Mouse (Mus musculus) embryonic facial prominence, embryonic 11.5 days (tissue): ENCODE results near the gene Wfikkn1. TPM values are rescaled to one million over a fixed set of nuclear protein-coding genes. Genes with fewer than 3 reads are reported as not detected.

ENCODE experiments used
- ATAC-seq: fragments of 200-750 bp; cut with Nextera tagmentation; replicated peaks from 2 replicates; pipeline ENCODE4 v1.8.0; 2017; ENCODE audit warnings: low read depth; ENCODE audit not compliant: insufficient number of reproducible peaks, low FRiP score, low TSS enrichment
- DNase-seq: peaks from one replicate; pipeline ENCODE4 v3.0.0-alpha.2; 2015; ENCODE audit warnings: low spot score
- H3K27ac ChIP-seq: fragments of 300-500 bp; sonication (generic); replicated peaks from 2 replicates; pipeline ENCODE4 v1.5.1; 2014; ENCODE audit warnings: mild to moderate bottlenecking, low read depth, low read length, control low read depth
- H3K27me3 ChIP-seq: fragments of 300-500 bp; sonication (generic); 2 replicates; pipeline ENCODE4 v1.6.1; 2014; ENCODE audit warnings: mild to moderate bottlenecking, low read length, moderate library complexity, mixed read lengths; ENCODE audit not compliant: control insufficient read depth, insufficient read depth
- H3K36me3 ChIP-seq: fragments of 300-500 bp; sonication (generic); replicated peaks from 2 replicates; pipeline ENCODE4 v1.6.1; 2014; ENCODE audit warnings: low read depth, mild to moderate bottlenecking, low read length, moderate library complexity, mixed read lengths; ENCODE audit not compliant: control insufficient read depth, insufficient read depth
- H3K4me1 ChIP-seq: fragments of 300-500 bp; sonication (generic); 2 replicates; pipeline ENCODE4 v1.6.1; 2014; ENCODE audit warnings: low read length, mixed read lengths; ENCODE audit not compliant: control insufficient read depth, insufficient read depth
- H3K4me2 ChIP-seq: fragments of 300-500 bp; sonication (generic); 2 replicates; pipeline ENCODE4 v1.6.1; 2014; ENCODE audit warnings: low read depth, mild to moderate bottlenecking, control low read depth, low read length, moderate library complexity
- H3K4me3 ChIP-seq: fragments of 300-500 bp; sonication (generic); 2 replicates; pipeline ENCODE4 v1.5.1; 2014; ENCODE audit warnings: low read depth, low read length, control low read depth
- H3K9ac ChIP-seq: fragments of 300-500 bp; sonication (generic); replicated peaks from 2 replicates; pipeline ENCODE4 v1.6.1; 2014; ENCODE audit warnings: mild to moderate bottlenecking, control low read depth, low read length
- H3K9me3 ChIP-seq: fragments of 300-500 bp; sonication (generic); replicated peaks from 2 replicates; pipeline ENCODE4 v1.6.1; 2016; ENCODE audit warnings: mild to moderate bottlenecking, low read length, inconsistent platforms, mixed read lengths; ENCODE audit not compliant: control insufficient read depth
- WGBS: fragments of 180-500 bp; shearing (Covaris S2); extraction: QIAGEN DNeasy Blood & Tissue Kit; methylation state at CpG from one replicate; pipeline ENCODE4 v1.1.7; 2014; 5-methylcytosine and 5-hydroxymethylcytosine counted together
- polyA plus RNA-seq: library from polyadenylated mRNA; unstranded; fragments of >200 nt; fragmentation: Nextera tagmentation; extraction: Ambion mirVana; gene quantifications from 2 replicates; pipeline ENCODE4 v1.2.1, GENCODE M21; 2014

Gene Wfikkn1
- 0.63 and 0.87 TPM in 2 replicates for polyA plus RNA-seq

- Histone ChIP-seq H3K9ac (peak within 1 kb of the TSS; percentile 18; the same call in 1 of the 2 replicates), H3K36me3 (no peaks in the 10 kb centered on the region; the same call in none of the 2 replicates), H3K4me3 (no peak within 1 kb of the TSS), H3K27me3 (no peaks in the 10 kb centered on the region), H3K4me1 (peaks cover 19% of the 10 kb centered on the region), H3K27ac (peak within 1 kb of the TSS; percentile 56), H3K9me3 (no peaks in the 10 kb centered on the region), H3K4me2 (no peak within 1 kb of the TSS)
- no peak for ATAC-seq
- no peak for DNase-seq
- 14% methylated on average over 5 of the region's 5 CpGs for whole genome bisulfite sequencing
These were observed at the start of gene Wfikkn1 for GRCm38 (mm10) chr17:25880196-25880910. Wfikkn1 (minus strand) TSS chr17:25880858.

- no peak for ATAC-seq
- Histone ChIP-seq H3K27me3 (no peaks in the 10 kb centered on the region), H3K4me1 (no peaks in the 10 kb centered on the region), H3K27ac (no peak overlapping the region), H3K4me2 (no peak overlapping the region), H3K36me3 (peaks cover 5% of the 10 kb centered on the region), H3K9me3 (no peaks in the 10 kb centered on the region), H3K4me3 (no peak overlapping the region), H3K9ac (no peak overlapping the region)
- WGBS, result 74% methylated on average over 2 of the region's 2 CpGs
- DNase-seq, result no peak
These were observed 44.7 kb upstream of the Wfikkn1 start for GRCm38 (mm10) chr17:25925348-25925747.

DNA sequence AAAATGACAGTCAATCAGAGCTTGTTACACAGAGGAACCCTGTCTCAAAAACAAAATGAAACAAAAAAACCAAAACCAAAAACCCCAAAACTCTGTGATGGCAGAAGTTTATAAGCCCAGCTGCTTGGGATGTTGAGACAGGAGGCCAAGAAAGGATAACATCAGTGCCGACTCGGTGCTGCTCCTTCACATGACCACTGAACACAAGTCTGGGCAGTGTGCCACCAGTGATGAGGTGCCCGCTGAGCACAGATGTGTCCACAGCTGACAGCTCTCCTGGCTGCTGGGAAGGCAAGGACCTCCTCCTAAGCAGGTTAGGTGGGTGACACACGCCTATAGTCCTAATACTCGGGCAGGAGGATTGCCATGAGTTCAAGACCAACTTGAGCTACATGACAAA lies 41.5 kb upstream of the Wfikkn1 start:
- H3K27me3 ChIP-seq, result no peaks in the 10 kb centered on the region
- ATAC-seq (no peak), DNase-seq (no peak)
- H3K4me3 ChIP-seq, result no peak overlapping the region
- H3K9ac ChIP-seq, result no peak overlapping the region
- no peak overlapping the region for H3K4me2 ChIP-seq
- H3K9me3 ChIP-seq, result no peaks in the 10 kb centered on the region
- WGBS, result 89% methylated on average over 5 of the region's 5 CpGs
- H3K36me3 ChIP-seq, result no peaks in the 10 kb centered on the region; the same call in 1 of the 2 replicates
- H3K4me1 ChIP-seq, result peaks cover 4% of the 10 kb centered on the region
- no peak overlapping the region for H3K27ac ChIP-seq

DNA sequence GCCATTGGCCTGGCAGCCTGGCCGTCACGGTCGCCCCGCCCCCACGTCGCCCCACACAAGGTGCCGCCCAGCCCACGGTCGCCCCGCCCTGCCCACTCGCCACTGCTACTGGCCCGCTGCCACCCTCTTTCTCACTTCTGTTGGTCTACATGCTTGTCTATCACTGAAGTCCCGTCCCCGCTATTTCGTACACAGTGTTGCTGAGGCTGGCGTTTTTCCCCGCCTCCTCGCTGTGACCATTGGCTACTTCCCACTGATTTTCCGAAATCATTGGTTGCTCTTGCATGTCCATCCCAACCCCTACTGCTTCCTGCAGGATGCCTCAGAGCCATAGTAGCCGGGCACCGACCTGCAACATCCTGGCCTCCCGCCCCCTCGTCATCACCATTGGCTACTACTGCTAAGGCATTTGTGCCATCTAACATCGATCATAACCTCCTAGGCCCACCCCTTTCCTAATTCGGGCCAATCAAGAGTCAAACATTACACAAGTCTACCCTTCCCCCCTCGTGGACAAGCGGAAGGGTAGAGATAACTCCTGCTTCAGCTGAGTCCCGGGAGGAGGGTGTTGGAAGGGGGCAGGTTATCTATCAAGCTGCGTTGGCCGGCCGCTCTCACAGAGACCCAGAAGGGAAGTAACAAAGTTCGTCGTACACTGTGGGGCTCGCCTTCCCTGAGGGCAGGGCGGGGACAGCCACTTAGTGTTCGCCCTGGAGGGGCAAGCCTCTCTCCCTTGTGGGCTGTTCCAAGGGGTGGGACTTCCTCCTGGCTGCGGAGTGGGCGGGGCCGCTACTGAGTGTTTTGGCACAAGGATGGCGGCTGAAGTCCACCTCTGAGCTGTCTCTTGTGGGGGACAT lies 39.4 kb upstream of the Wfikkn1 start:
- DNase-seq, result peak; percentile 99
- Histone ChIP-seq H3K4me2 (peak overlapping the region; percentile 43), H3K4me3 (peak overlapping the region; percentile 99), H3K4me1 (peaks cover 4% of the 10 kb centered on the region), H3K9ac (peak overlapping the region; percentile 81), H3K27ac (peak overlapping the region; percentile 59), H3K36me3 (no peaks in the 10 kb centered on the region; the same call in 1 of the 2 replicates), H3K9me3 (no peaks in the 10 kb centered on the region), H3K27me3 (no peaks in the 10 kb centered on the region)
- under 1% methylated on average over 40 of the region's 40 CpGs for whole genome bisulfite sequencing
- ATAC-seq, result peak; percentile 99

DNA sequence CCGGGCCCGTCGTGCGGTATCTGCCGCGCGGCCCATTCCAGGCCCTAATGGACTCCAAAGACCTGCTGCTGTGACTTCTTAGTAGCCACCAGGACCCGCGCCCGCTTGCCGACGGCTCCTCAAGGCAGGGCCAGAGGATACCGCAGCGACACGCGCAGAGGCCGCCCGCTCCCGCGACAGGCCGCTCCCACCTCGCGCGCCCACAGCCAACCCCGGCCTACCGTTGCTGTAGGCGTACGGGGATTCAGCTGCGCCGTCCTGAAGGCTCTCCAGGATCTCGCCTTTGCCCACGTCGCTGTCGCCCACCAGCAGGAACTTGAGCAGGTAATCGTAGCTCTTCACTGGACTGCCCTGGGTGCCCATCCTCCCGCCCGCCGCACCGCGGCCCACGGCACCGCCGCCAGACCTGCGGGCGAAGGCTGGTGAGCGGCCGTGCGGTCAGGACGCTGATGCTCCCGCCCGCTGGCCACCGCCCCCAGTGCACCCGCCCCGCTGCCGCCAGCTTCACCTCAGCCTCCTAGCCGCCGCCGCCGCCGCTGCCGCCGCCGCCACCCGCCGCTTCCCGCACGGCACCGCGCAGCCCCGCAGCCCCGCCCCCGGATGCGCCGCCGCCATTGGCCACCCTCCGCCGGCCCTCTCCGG lies 38.6 kb upstream of the Wfikkn1 start, which contains the start of gene Rab40c:
TSS of gene Rab40c (minus strand) at position 584 of the 642 bp plus-strand sequence.
- Histone ChIP-seq H3K36me3 (no peaks in the 10 kb centered on the region; the same call in 1 of the 2 replicates), H3K4me3 (peak within 1 kb of the TSS; percentile 99), H3K4me1 (peaks cover 4% of the 10 kb centered on the region), H3K9ac (peak within 1 kb of the TSS; percentile 81), H3K4me2 (peak within 1 kb of the TSS; percentile 85), H3K9me3 (no peaks in the 10 kb centered on the region), H3K27ac (peak within 1 kb of the TSS; percentile 59), H3K27me3 (no peaks in the 10 kb centered on the region)
- DNase-seq, result peak; percentile 41
- WGBS, result under 1% methylated on average over 64 of the region's 78 CpGs
- ATAC-seq, result no peak

- ATAC-seq, result no peak
These were observed 37.5 kb upstream of the Wfikkn1 start for GRCm38 (mm10) chr17:25918037-25918750.

DNA sequence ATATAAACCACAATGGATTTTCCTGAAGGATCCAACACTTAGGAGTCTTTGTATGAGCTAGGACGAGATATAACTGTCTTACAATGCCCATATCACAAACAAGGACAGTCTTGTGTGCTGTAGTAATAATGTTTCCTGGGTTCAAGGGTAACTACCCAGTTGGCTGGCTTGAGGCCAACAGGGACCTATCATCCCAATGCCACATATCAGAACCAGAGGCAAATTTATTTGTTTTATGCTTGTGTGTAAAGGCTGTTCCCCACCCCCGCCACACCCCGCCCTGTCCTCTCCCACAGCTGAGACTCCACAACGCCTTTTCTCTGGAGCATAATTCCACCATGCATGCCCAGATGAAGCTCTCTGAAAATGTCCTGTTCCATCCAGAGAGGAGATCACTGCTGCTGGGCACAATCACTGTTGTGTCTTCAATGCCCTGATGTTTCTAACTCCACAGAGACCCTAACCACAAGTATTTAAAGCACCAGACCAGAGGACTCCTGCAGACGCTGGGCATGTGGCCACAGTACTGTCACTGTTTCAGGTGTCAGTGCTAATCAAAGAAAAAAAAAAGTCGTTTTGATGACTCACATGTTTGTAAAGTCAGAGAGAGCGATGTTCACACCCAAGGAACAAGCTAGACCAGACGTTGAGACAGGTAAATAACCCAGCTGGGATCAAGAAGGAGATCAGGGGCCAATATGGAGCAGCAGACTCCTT lies 36.4 kb upstream of the Wfikkn1 start:
- no peak overlapping the region for H3K27ac ChIP-seq
- H3K4me1 ChIP-seq, result peaks cover 4% of the 10 kb centered on the region
- DNase-seq (no peak), ATAC-seq (no peak)
- 84% methylated on average over 8 of the region's 8 CpGs for WGBS
- no peak overlapping the region for H3K9ac ChIP-seq
- H3K27me3 ChIP-seq, result no peaks in the 10 kb centered on the region
- no peaks in the 10 kb centered on the region; the same call in 1 of the 2 replicates for H3K36me3 ChIP-seq
- H3K4me3 ChIP-seq, result no peak overlapping the region
- H3K9me3 ChIP-seq, result no peaks in the 10 kb centered on the region
- H3K4me2 ChIP-seq, result no peak overlapping the region

More at GRCm38 (mm10) chr17:25918037-25918750, 37.5 kb upstream of the Wfikkn1 start:
- WGBS, result 86% methylated on average over 9 of the region's 9 CpGs
- Histone ChIP-seq H3K4me3 (peak overlapping the region; percentile 99), H3K9ac (peak overlapping the region; percentile 81), H3K27me3 (no peaks in the 10 kb centered on the region), H3K4me1 (peaks cover 4% of the 10 kb centered on the region), H3K27ac (no peak overlapping the region), H3K36me3 (no peaks in the 10 kb centered on the region; the same call in 1 of the 2 replicates), H3K4me2 (peak overlapping the region; percentile 85), H3K9me3 (no peaks in the 10 kb centered on the region)
- no peak for DNase-seq
